Comparison of ENCODE assay signal across 8 mouse cellular contexts in genomic region chr16:22517431-22518384, GRCm38 (mm10).
DNase-seq lines count a peak whose midpoint lies in the region; ATAC-seq and TF ChIP-seq lines count a peak whose summit lies in the region.

No protein-coding gene starts in this region.

- H3K9ac ChIP-seq in embryonic facial prominence, embryonic 13.5 days = peak overlapping the region; percentile 23; the same call in 1 of the 2 replicates
- H3K9ac ChIP-seq in limb, embryonic 11.5 days (ENCODE audit: low read length) = no peak overlapping the region
- H3K9ac ChIP-seq in midbrain, embryonic 16.5 days (ENCODE audit: low read depth, low read length) = no peak overlapping the region
- no peak overlapping the region; the same call in 1 of the 2 replicates for H3K9ac ChIP-seq in stomach, postnatal 0 days (ENCODE audit: low read length)

- peak overlapping the region; percentile 30; the same call in 1 of the 2 replicates for H3K4me2 ChIP-seq in embryonic facial prominence, embryonic 13.5 days
- peak overlapping the region; percentile 10; the same call in 1 of the 2 replicates for H3K4me2 ChIP-seq in limb, embryonic 11.5 days (ENCODE audit: low read depth, severe bottlenecking)
- no peak overlapping the region for H3K4me2 ChIP-seq in midbrain, embryonic 16.5 days (ENCODE audit: low read length)
- no peak overlapping the region for H3K4me2 ChIP-seq in stomach, postnatal 0 days (replicated peaks; ENCODE audit: low read depth)

- no peak overlapping the region for H3K4me3 ChIP-seq in embryonic facial prominence, embryonic 13.5 days
- H3K4me3 ChIP-seq in heart, embryonic 10.5 days = no peak overlapping the region; the same call in 1 of the 2 replicates
- H3K4me3 ChIP-seq in kidney, adult 2 months (ENCODE audit: insufficient read depth, low read depth, low read length) = no peak overlapping the region
- no peak overlapping the region for H3K4me3 ChIP-seq in limb, embryonic 11.5 days (ENCODE audit: low read depth, low read length)
- H3K4me3 ChIP-seq in midbrain, embryonic 16.5 days (ENCODE audit: low read depth, low read length) = no peak overlapping the region
- H3K4me3 ChIP-seq in stomach, postnatal 0 days (ENCODE audit: low read depth, low read length) = no peak overlapping the region

- no peaks in the 10 kb centered on the region for H3K27me3 ChIP-seq in embryonic facial prominence, embryonic 13.5 days
- peaks cover 6% of the 10 kb centered on the region for H3K27me3 ChIP-seq in heart, embryonic 10.5 days (ENCODE audit: insufficient read depth, poor library complexity, severe bottlenecking)
- no peaks in the 10 kb centered on the region for H3K27me3 ChIP-seq in kidney, adult 2 months (replicated peaks; ENCODE audit: control insufficient read depth, insufficient read depth, low read length)
- no peaks in the 10 kb centered on the region for H3K27me3 ChIP-seq in limb, embryonic 11.5 days (ENCODE audit: control insufficient read depth, insufficient read depth, low read length)
- H3K27me3 ChIP-seq in midbrain, embryonic 16.5 days (ENCODE audit: control insufficient read depth, insufficient read depth, low read depth, low read length) = no peaks in the 10 kb centered on the region
- no peaks in the 10 kb centered on the region for H3K27me3 ChIP-seq in stomach, postnatal 0 days (ENCODE audit: control insufficient read depth, insufficient read depth, low read length)

- TF ChIP-seq CTCF in kidney, adult 2 months (conservative IDR thresholded peaks at IDR 0.05; ENCODE audit: insufficient read depth, insufficient read length, low read depth, low read length) = no peak
- TF ChIP-seq CTCF in stomach, postnatal 0 days (IDR thresholded peaks at IDR 0.05; ENCODE audit: low read depth) = no peak; the same call in 1 of the 2 replicates

- DNase-seq in cerebellum, adult 11-12 months = peak; percentile 41
- DNase-seq in heart, embryonic 10.5 days (ENCODE audit: low spot score) = no peak
- peak; percentile 64 for DNase-seq in kidney, adult 2 months
- peak; percentile 35 for DNase-seq in limb, embryonic 11.5 days (ENCODE audit: low spot score)
- peak; percentile 66 for DNase-seq in stomach, postnatal 0 days (ENCODE audit: low spot score)

- H3K27ac ChIP-seq in embryonic facial prominence, embryonic 13.5 days = peak overlapping the region; percentile 14; the same call in 1 of the 2 replicates
- H3K27ac ChIP-seq in heart, embryonic 10.5 days = peak overlapping the region; percentile 76
- H3K27ac ChIP-seq in kidney, adult 2 months (ENCODE audit: insufficient read depth, low read depth, low read length) = no peak overlapping the region
- no peak overlapping the region for H3K27ac ChIP-seq in limb, embryonic 11.5 days (replicated peaks; ENCODE audit: low read depth, low read length)
- no peak overlapping the region for H3K27ac ChIP-seq in midbrain, embryonic 16.5 days (ENCODE audit: low read length)
- 0 out of 2 replicates have a peak overlapping the region, but pooled peaks have one; percentile 40 for H3K27ac ChIP-seq in stomach, postnatal 0 days (replicated peaks)

- H3K36me3 ChIP-seq in embryonic facial prominence, embryonic 13.5 days = no peaks in the 10 kb centered on the region
- H3K36me3 ChIP-seq in heart, embryonic 10.5 days = no peaks in the 10 kb centered on the region
- no peaks in the 10 kb centered on the region for H3K36me3 ChIP-seq in kidney, adult 2 months (ENCODE audit: control insufficient read depth, insufficient read depth, low read length)
- H3K36me3 ChIP-seq in limb, embryonic 11.5 days (ENCODE audit: control insufficient read depth, insufficient read depth, low read length) = no peaks in the 10 kb centered on the region
- no peaks in the 10 kb centered on the region for H3K36me3 ChIP-seq in midbrain, embryonic 16.5 days (ENCODE audit: control insufficient read depth, insufficient read depth, low read length)
- no peaks in the 10 kb centered on the region for H3K36me3 ChIP-seq in stomach, postnatal 0 days (ENCODE audit: control insufficient read depth, insufficient read depth, low read length)

- no peaks in the 10 kb centered on the region for H3K9me3 ChIP-seq in embryonic facial prominence, embryonic 13.5 days
- H3K9me3 ChIP-seq in heart, embryonic 10.5 days = no peaks in the 10 kb centered on the region
- H3K9me3 ChIP-seq in limb, embryonic 11.5 days (ENCODE audit: control insufficient read depth, low read length) = no peaks in the 10 kb centered on the region
- no peaks in the 10 kb centered on the region for H3K9me3 ChIP-seq in midbrain, embryonic 16.5 days (replicated peaks; ENCODE audit: control insufficient read depth, low read length, poor library complexity, severe bottlenecking)
- no peaks in the 10 kb centered on the region for H3K9me3 ChIP-seq in stomach, postnatal 0 days (ENCODE audit: control insufficient read depth, low read length)

- H3K4me1 ChIP-seq in embryonic facial prominence, embryonic 13.5 days = peaks cover 24% of the 10 kb centered on the region
- H3K4me1 ChIP-seq in heart, embryonic 10.5 days = peaks cover 17% of the 10 kb centered on the region
- H3K4me1 ChIP-seq in kidney, adult 2 months (ENCODE audit: control insufficient read depth, insufficient read depth, low read length) = 0 out of 2 replicates have a peak, but pooled peaks cover 3% of the 10 kb centered on the region
- peaks cover 11% of the 10 kb centered on the region for H3K4me1 ChIP-seq in limb, embryonic 11.5 days (ENCODE audit: control insufficient read depth, insufficient read depth, low read length)
- H3K4me1 ChIP-seq in midbrain, embryonic 16.5 days (ENCODE audit: control insufficient read depth, insufficient read depth, low read length) = peaks cover 9% of the 10 kb centered on the region
- H3K4me1 ChIP-seq in stomach, postnatal 0 days (replicated peaks; ENCODE audit: control insufficient read depth, insufficient read depth) = peaks cover 10% of the 10 kb centered on the region

- no peak for ATAC-seq in cerebellum, adult (ENCODE audit: insufficient number of reproducible peaks, low FRiP score, low TSS enrichment)
- ATAC-seq in embryonic facial prominence, embryonic 13.5 days (ENCODE audit: insufficient number of reproducible peaks, insufficient read depth, low FRiP score, low TSS enrichment, low read depth) = peak; percentile 74; the same call in 1 of the 2 replicates
- ATAC-seq in limb, embryonic 11.5 days (ENCODE audit: insufficient number of reproducible peaks, low FRiP score, low TSS enrichment, low read depth) = no peak
- peak; percentile 82 for ATAC-seq in midbrain, embryonic 16.5 days
- peak; percentile 72 for ATAC-seq in stomach, postnatal 0 days (ENCODE audit: low FRiP score, low TSS enrichment)

- 11% methylated on average over 20 of the region's 20 CpGs for WGBS in embryonic facial prominence, embryonic 13.5 days
- WGBS in heart, embryonic 10.5 days = 13% methylated on average over 20 of the region's 20 CpGs
- 21% methylated on average over 20 of the region's 20 CpGs for WGBS in kidney, adult 2 months
- WGBS in limb, embryonic 11.5 days = 14% methylated on average over 20 of the region's 20 CpGs
- WGBS in midbrain, embryonic 16.5 days = 6% methylated on average over 20 of the region's 20 CpGs
- 15% methylated on average over 20 of the region's 20 CpGs for WGBS in stomach, postnatal 0 days

- TF ChIP-seq POLR2A in kidney, adult 2 months (IDR thresholded peaks at IDR 0.05; ENCODE audit: low read depth, low read length) = no peak

- TF ChIP-seq EP300 in stomach, postnatal 0 days (optimal IDR thresholded peaks at IDR 0.05) = no peak

Comparison
In these comparisons a context has a peak if more than half of its experiments do, and no peak if none do; other contexts are left out.
1. ATAC-seq: peak in embryonic facial prominence, embryonic 13.5 days (single experiment), midbrain, embryonic 16.5 days (single experiment) and stomach, postnatal 0 days (single experiment); none in cerebellum, adult (single experiment) and limb, embryonic 11.5 days (single experiment).
2. H3K27ac ChIP-seq: peak in embryonic facial prominence, embryonic 13.5 days (single experiment), heart, embryonic 10.5 days (single experiment) and stomach, postnatal 0 days (single experiment); none in kidney, adult 2 months (single experiment), limb, embryonic 11.5 days (single experiment) and midbrain, embryonic 16.5 days (single experiment).
3. H3K4me2 ChIP-seq: peak in embryonic facial prominence, embryonic 13.5 days (single experiment) and limb, embryonic 11.5 days (single experiment); none in midbrain, embryonic 16.5 days (single experiment) and stomach, postnatal 0 days (single experiment).